Mouse (Mus musculus) B cell, adult 2 months (primary cell): ENCODE measurements around the gene Dram1.

Experiments
- DNase-seq, 2 experiments: peaks; one replicate each; pipeline ENCODE4 v3.0.0; 2022

Dram1 gene

DNA sequence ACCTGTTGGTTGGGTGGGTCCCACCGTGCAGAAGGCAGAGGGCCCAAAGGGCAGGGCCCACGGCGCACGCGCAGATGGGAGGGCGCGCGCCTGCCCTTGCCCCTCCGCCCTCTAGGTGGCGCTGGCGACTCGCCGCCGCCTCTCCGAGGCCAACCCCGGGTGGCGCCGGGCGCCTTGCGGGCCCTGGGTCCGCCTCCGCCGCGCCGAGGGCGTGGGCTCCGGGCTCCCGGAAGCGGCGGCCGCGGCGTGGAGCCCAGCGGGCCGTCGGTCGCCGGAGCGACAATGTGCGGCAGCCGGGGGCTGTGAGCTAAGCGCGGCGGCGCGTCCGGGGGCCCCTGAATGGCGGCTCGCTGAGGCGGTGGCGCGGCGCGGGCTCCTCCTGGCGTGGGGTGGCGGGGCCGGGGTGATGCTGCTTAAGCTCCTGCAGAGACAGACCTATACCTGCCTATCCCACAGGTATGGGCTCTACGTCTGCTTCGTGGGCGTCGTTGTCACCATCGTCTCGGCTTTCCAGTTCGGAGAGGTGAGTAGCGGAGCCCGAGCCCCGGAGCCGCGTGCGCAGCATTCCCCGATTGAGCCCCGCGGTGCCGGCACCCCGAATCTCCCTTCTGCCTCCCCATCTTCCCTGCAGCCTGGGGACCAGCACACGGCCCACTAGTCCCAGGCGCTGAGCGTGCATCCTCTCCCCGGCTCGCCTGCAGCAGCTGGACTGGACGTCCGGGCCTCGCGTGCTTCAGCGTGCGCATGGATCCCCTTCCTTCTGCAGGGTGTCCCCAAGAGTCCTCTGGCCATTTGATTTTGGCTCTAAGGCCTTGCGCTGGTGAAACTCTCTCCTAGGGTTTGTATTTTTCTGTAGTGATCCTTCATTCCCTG is at the start of gene Dram1, which contains the start of gene Gnptab:
Gene Dram1, minus strand, starts transcription at position 68 of the 873 bp plus-strand sequence.
Gene Gnptab, plus strand, starts transcription at position 120 of the 873 bp plus-strand sequence.
- peak; percentile 95 to 98 for DNase-seq

DNA sequence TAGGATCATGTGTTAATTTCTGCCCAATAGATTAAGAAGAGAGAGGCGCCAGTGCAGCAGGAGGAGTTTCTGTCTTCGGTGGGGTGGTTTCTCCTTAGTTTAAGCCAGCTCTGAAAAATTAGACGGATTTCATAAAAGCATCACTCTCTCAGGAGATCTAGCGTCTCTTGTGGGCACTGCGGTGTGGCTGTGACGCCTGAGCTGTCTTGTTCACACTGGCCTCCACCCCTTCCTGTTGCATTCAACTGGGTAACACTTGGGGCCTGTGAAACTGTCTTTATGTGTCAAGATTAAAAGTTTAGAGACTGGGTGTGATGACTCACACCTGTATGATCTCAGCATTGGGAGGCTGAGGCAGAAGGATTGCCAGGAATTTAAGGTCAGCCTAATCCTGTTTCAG is 49.1 kb upstream of the Dram1 start:
- DNase-seq = no peak

DNA sequence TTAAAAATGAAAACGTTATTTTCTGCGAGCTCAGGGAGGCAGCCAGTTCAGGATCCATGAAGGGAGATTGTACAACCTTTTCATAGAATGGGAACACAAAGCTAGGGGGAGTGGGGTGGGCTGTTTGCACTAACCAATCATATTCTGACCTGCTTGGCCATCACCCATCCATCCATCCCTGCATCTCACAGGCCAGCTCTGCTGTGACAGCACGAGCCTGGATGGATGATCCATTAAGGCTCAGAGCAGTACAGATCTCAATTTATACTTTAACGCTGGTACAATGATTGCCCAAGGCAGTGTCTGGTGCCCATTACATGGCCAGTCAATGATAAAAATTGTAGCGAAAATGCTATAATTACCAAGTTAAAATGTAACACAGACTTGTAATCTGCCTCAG is 48.0 kb upstream of the Dram1 start:
- no peak for DNase-seq

DNA sequence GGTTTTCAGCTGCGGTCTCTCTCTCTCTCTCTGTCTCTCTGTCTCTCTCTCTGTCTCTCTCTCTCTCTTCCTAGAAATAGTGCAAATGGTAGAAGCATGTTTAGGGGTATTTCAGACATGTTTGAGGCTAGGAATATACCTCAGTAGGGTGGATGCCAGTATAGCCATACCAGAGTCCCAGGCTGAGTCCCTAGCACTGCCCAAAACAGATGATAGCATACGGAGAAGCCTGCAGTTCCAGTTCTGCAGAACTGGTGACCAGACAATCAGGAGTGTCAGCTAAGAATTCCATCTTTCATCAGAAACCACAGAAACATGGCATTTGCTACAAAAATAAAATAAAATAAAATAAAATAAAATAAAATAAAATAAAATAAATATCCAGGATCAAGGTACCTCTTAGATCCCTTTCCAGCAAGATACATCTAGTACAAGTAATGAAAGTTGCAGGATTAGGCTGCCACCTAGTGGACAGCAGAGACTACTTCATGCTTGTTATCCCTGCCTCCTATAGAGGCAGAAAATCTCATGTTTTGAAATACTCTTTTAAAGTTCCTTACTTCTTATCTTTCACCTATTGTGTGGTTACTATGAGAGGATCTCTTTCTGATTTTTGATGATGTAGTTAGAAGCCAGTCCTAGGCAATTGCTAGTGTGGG is 47.4 kb upstream of the Dram1 start:
- peak; percentile 68 to 75 for DNase-seq

DNA sequence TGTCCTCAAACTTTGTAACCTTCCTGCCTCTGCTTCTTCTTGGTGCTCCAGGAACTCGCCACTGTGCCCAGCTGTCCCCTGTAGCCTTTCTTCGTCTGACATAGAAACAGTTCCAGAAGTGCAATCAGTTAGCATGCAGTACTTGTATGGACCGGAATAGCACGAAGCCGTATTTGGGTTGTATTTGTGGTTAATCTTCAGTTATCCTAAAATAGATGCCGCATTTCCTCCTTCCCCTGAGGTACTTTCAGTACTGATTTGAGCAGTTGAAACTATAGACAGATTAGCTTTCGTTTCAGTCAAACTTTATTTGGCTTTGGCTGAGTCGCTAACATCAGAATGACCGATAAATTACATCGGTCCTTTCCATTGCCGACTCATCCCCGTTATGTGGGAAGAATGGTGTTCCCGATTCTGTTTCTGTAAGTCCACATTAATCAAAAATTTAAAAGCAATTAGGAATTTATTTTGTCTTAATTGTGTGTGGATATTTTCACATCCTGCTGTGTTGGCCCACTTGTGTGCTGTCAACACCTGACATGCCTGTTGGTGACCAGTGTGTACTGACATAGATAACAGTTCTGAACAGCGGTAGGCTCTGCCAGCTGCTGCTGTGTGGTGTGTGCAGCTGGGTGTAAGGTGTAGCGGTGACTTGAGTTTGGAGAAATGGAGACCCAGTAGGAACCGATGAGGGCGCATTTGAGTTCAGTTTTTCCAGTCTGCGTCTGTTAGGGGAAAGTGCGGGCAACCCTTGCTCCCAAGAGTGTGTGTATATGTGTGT is 42.0 kb upstream of the Dram1 start:
- DNase-seq = peak; percentile 40 to 46

DNA sequence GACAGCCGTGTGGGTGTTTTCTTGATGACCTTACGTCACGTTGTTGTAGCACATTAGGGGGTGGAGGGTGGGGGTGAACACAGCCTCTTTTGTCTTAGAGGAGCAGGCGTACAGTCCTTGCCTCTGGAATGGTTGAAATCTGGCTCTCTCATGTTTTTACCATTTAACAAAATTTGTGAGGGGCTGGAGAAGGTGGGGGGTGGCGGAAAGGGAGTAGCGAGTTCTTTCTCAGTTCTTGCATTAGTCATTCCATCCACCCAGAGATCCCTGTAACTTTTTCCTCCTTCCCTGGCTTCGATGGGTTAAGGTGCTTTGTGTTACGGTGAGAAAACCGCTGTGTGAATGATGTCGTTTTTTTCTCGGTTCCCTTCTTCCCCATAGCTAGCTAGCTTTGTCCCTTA is 41.3 kb upstream of the Dram1 start:
- DNase-seq = no peak

DNA sequence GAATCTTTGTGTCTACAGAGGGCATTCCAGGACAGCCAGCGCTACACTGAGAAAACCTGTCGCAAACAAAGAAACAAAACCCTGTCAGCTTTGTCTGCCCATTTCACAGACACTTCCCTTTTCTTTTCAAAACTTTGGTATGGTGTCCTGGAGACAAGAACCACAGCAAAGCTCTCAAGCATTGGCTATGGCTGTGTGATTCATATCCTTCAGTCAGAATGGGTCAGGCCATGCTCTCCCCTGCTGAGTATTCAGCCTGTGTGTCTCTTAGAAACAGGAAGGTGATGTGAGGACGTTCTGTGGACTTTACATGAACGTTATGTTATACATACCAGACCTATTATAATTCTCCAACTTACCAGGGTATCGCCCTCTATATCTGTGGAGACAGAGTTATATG is 38.8 kb upstream of the Dram1 start:
- DNase-seq = peak; percentile 27 to 36

DNA sequence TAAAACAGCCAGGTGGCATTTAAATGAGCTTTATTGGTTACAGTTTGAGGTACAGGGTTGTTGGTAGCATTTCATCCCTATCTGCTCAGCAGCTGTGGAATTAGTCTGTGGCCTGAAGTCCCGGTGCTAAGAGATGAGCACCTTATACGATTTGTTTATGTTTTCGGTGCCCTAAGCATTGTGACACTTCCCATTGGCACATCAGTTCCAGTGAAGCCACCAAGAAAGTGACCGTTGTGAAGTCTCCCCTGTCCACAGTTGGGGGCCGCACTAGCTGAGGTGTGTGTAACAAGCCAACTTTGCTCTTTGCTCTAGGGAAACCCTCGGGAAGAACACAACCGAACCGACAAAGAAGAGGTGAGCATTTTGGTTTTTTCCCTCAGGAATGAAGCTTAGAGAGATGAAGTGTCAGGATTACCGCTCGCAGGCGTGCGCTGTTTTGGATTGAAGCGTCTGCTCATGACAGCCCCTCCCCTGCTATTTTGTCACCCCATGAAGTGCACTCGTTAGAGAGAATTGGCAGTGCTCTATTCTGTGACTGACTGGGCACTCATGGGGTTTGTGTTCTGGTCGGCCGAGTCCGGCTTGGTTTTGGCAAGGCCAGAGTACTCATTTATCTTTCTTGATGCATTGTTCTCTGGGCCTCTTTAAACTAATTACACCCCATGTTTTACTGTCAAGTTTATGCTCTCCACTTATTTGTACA is 33.6 kb upstream of the Dram1 start:
- DNase-seq = no peak

DNA sequence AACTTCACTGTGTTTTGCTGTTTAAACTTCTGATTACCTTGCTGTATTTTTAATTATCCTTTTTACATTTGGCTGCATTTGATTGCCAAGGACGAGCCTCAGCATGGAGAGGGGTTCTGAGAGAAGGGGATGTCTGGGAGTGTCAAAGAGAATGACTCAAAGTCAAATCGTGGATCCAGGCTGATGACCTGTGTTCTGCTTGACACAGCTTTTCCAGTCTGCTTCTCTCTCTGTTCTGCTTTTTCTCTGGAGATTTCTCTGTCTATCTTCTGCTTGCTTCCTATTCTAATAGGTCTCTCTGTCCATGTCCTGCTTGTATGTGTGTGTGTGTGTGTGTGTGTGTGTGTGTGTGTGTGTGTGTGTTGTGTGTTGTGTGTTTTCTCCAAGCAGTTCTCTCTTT is 30.9 kb upstream of the Dram1 start:
- peak in 1 of 2 experiments; percentile 15 for DNase-seq

DNA sequence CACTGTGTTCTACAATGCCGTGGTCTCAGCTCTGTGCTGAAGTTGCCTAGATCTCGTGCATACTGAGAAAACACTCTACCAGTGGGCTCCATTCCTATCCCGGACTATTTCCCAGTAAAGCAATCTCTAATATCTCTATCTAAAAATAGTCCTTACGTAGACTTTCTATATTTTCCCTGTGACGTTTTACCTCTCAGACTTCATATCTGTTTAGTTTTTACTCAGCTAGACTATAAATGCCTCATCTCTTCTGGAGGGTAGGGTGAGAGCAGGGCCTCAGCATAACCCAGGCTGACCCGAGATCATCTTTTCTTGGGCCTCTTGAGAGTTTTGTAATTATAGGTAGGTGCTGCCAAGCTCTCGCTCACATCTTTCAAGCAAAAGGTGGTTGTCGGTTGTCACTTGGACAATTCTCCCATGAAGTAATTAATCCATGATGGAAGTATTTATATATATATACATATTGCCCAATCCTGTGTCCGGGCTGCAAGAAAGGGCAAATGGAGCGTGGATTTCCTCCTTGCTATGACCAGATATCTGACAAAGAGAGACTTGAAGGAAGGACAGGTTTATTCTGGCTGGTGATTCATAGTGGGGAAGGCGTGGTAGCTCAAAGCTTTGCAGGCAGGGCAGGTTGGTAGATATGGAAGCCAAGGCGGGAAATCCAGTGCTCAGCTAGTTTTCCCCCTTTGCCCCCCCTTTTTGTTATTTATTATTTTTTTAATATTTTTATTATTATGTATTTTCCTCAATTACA is 29.2 kb upstream of the Dram1 start:
- DNase-seq = no peak

DNA sequence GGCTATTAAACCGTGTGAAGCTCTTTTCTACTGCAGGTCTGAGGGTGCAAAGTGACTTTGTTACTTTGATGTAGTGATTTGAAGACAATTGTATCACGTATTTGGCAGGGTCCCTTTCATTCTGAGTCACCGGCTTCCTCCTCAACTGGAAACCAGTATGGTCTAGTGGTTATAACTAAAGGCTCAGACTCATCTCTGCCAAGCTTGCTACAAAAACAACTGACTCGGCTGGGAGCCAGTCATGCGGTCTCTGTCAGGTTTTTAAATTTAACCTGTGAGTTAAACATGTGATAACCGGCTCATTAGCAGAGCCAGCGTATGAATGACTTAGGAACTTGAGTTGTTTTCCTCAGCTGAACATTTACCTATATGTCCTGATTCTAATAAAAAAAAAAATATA is 26.9 kb upstream of the Dram1 start:
- DNase-seq = no peak

DNA sequence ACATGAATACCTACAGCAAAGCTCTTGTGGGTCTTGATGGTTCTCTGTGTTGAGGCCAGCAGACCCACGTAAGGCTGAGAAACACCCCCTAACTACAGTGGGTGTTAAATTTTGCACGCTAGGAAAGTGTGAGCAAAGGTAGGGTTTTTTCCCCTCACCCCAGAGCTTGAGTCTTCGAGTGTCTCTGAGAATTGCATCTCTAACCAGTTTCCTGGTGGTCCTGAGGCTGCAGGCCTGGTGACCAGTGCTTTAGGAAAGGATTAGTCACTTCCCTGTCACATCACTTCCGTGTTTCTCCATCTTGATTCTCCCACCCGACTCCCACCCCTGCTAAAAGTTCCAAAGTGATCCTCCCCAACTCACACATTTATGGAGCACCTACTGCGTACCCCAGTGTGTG is 25.3 kb upstream of the Dram1 start:
- no peak for DNase-seq

DNA sequence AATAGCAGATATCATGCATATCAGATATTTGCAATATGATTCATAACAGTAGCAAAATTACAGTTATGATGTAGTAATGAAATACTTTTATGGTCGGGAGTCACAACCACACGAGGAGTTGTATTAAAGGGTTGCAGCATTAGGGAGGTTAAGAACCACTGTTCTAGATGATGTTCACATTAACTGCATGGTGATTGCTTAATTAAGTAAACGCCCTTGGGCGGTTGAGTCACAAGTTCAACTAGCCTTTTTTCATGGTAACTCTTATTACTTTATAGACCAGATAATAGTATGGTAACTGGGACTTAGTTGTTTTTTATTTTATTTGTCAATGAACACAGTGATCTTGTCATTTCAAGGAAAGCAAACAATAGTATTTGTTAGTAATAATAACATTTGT is 24.1 kb upstream of the Dram1 start:
- no peak for DNase-seq

DNA sequence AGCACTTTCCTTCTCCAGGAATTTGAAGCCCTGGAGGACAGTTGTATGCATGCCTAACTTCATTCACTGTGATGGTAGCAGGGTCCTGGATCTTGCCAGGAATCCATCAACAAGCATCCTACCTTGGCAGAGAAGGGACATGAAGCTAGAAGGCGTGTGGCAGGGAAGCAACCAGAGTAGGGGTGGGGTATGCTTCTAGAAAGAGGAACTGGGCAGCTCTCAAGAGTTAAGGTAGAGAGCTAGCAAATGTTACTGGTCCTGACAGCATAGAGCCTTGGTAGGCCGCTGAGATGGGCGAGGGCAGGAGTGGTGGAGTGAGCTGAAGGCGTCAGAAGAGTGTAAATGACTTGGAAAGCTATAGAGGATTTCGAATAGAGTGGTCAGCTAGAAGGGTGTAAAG is 20.4 kb upstream of the Dram1 start:
- DNase-seq = peak in 1 of 2 experiments; percentile 38

DNA sequence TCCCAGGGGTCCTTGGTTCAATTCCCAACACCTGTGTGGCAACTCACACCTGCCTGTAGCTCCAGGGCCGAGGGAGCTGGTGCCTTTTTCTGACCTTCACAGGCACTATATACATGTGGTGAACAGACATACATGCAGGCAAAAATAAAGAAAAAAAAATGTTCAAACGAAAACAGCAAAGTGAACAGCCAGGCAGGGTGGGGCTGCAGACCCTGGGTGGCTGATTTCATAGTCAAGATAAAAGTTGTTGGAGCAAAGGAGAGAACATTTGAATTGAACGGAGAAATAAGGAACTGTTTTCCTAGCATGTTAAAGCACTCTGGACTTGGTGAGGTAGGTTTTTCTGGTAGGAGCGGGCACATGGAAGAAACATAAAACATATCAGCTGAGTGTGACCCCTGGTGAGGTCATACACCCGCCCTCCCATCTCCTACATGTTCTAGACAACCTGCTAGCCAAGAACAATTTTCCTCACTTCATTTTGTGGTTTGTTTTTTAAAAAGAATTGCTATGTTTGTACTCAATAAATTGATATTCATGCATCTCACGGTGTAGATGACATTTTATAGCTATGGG is 19.9 kb upstream of the Dram1 start:
- no peak for DNase-seq

DNA sequence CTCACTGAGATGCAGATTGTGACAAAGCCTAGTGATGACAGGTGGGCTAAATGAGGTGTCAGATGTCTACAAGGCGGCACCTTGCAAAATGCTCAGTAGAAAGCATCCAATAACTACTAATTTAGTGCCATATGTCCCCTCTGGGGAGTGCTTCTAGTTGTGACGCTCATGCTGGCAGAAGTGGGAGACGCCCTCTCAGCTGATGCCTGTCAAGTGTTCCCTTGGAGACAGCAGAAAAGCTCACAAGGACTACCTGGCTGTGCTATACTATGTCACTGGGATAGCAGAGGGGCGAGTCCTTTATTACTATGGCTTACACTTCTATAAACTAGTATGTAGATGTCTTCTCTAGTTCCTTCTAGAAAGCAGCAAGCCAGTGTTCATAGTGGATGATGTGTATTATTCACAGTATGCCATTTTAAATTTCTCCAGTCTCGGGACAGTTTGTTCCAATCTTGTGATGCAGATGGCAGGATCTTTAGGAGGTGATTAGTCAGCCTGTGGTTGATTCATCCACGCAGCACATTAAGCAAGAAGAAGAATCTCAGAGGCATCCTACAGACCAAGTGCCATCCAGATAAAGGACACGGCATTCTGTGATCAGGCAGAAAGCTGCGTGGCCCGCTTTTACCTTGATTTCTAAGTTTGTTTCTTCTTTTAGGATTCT is 13.4 kb upstream of the Dram1 start:
- DNase-seq = no peak

DNA sequence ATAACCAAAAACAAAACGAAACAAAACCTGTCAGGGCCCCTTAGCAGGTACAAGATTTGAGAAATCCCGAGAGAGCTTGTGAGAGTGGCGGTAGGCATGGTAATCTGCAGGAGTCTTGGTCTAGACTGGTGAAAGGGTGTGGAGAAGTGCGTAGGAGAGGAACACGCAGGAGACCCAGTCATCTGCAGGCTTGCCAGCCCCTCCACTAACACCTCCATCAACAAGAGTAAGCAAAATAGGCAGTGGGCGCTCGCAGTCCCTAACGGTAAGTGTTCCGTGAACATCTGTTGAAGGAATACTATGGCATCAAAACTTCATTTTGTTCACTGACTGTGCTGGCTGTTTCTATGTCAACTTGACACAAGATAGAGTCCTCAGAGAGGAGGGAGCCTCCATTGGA is 12.6 kb upstream of the Dram1 start:
- DNase-seq = no peak

DNA sequence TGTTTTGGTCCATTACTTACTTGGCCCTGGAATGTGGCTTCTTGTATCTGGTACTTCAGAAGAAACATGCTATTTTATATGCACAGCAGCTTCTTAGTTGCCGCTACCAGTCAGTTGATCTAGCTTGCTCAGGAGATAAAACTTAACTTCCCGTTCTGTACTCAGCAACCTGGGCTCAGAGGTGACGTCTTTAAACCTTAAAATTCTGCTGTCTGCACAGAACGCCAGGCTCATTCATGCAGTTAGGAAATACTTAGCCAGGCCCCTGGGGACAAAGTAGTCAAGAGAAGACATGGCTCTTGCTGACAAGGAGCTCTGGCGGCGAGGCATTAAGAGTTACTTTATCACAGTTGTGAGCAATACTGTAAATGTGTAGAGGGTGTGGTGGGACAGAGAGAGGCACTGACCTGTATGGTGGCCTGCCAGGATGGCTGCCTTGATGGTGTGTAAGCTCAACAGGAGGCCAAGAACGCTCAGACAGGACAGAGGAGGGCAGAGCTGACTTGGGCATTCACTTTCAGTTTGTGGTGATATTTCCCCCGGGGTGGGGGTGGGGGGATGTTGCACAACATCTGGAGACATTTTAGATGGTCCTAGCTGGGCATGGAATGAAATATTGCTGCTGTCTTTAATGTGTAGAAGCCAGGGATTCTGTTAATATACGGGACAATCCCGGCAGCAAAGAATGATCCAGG is 11.4 kb upstream of the Dram1 start:
- DNase-seq = peak; percentile 80 to 83

DNA sequence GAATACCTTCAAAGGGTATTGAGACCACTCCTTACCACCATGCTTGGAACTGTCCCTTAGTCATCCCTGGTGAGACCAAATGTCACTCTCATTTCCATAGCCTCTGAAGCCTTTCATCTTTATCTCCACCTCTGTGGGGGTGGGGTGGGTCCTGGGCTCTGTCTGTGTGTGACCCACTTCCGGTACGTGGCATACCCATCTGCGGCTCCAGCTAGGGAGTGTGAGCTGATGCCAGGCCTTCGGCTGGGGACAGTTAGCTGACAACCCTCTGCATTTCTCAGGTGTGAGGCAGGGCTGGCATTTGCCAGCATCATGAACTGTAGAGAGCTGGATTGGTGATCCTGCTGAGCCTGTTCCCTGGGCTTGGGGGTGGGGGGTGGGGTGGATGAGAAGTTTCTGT is 10.7 kb upstream of the Dram1 start:
- peak; percentile 69 to 76 for DNase-seq

DNA sequence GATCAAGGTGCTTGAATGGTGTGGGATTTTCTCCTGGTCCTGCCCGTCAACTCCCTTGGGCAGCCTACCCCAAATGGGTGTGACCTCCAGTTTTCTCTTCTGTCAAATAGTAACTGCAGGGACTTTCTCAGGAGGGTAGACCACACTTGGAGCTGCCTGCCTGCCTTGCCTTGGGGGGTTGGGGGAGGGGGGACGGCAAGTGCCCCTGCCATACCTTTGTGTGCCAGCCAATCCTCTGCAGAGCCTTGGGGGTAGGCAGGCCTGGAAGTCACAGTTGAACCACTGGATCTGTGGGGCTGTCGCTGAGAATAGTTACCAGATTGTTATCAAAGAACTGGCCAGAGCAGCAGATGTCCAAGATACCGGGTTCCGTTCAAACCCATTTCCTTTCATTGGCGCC is 7.4 kb upstream of the Dram1 start:
- no peak for DNase-seq

DNA sequence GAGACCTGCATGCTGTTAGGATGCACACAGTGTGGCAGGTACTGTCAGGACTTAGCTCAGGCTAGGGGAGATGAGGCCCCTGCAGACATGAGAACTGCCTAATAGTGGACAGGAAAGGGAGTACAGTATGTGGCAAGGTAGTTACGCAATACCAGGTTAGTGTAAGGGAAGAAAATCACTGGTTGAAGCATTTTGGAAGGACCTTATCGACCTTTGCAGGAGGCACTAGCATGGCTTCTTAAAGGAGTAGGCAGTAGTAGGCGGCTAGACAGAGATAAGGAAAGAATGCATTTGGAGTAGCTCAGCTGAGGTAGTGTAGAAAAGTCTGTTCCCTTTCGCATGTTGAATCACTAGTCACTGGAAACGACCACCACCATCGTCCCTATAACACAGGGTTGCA is 6.9 kb upstream of the Dram1 start:
- no peak for DNase-seq
